Mouse (Mus musculus) thymus, adult 18-20 months (tissue): ENCODE data around the gene Pspc1.

Experiments
- DNase-seq, 2 experiments: peaks; one replicate each; pipeline ENCODE4 v3.0.0; 2022; ENCODE audit warnings: mixed read lengths in 2 of 2

The Pspc1 gene

DNA sequence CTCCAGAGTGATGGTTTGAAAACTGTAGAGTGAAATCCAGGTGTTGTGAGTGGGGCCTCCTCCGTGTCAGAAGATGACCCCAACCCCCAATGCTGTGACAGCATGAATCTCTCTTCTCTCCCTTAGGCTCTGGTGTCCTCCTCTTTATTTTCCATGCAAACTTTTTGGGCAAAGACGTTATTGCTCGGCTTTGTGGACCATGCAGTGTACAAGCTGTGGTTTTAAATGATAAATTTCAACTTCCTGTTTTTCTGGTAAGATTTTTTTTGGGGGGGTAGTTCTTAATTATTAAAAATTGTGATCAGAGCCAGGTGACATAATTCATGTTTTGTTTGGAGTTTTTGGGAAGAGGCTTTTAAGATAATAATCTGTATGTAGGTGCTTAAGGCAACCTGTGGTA is 82.6 kb downstream of the Pspc1 start:
- no peak for DNase-seq

DNA sequence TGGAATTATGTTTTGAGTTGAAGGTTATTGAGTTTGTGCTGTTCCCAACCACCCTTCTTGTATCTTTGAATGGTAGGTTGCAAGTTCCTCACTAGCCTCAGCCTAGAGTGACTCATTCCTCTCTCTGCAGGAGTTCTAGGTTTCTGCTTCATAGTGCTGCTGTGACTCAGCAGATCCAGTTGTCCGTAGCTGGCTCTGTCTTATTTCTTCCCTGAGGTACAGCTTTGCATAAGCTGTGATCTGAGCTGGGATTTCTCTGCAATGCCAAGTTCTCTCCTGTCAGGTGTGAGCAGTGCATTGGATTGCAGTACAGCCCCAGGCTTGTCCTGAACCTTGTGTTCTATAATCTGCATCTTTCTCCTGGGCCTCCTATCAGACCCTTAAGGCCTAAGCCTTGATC is 88.3 kb downstream of the Pspc1 start:
- DNase-seq = no peak

DNA sequence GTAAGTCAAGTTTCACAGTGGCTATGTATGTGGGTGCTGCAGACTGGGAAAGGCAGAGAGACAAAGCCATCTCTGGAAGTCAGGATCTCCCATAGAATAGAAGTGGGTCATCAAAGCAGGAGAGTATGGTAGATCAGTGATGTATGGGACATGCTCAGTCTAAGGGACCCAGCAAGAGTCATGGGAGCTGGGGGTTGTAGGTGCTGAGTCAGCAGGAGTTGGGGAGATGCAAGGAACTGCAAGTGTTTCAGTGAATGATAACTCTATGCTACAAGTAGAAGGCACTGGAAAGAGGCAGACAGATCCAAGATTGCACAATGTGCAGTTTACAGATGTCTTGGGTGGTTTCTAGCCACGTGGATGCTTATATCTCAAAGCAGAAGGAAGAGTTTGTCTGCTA is 89.0 kb downstream of the Pspc1 start:
- no peak for DNase-seq

DNA sequence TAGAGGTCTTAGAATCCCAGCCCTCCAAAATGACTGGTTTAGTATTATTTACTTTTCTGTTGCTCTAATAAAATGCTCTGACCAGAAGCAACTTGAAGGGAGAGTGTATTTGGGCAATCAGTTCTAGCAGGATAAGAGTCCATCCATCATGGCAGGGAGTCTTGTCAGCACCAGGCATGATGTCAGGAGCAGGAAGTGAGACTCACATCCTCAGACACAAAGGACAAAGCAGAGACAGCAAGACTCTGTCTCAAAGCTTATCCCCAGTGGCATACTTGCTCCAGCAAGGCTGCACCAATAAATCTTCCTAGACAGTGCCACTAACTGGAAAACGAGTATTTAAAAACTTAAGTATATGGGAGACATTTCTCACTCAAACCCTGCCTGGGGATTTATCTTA is 92.7 kb downstream of the Pspc1 start:
- no peak for DNase-seq
